Mouse (Mus musculus) heart, postnatal 25 days (tissue): ENCODE data around the gene Rgn. TPM values are rescaled to one million over a fixed set of nuclear protein-coding genes. Genes with fewer than 3 reads are reported as not detected.

Experiments used
- DNase-seq: peaks from one replicate; pipeline ENCODE4 v3.0.0; 2022; ENCODE audit warnings: low spot score
- intact Hi-C: fragments of 180-260 bp; cut with DNase I; formaldehyde crosslinking; loops from one replicate; pipeline ENCODE4 v1.15.1; 2025
- total RNA-seq, 2 experiments: library from RNA; stranded (reverse); gene quantifications; 2 replicates each; pipeline ENCODE4 v1.2.3; 2021

The Rgn gene
- total RNA-seq, result under 1 TPM; 0.36 to 0.64 TPM

- DNase-seq, result no peak
- intact Hi-C loops, result no loop called here
Measured at GRCm38 (mm10) chrX:20549532-20549931, at the start of gene Rgn. Gene Rgn (plus strand): TSS chrX:20549787.

GRCm38 (mm10) chrX:20520290-20520939 lies 29.2 kb upstream of the Rgn start:
- DNase-seq, result no peak
- intact Hi-C loops, result no loop called here

- DNase-seq, result no peak
- intact Hi-C loops, result no loop called here
Measured at GRCm38 (mm10) chrX:20521578-20521977, 28.0 kb upstream of the Rgn start.

- no peak for DNase-seq
- intact Hi-C loops, result no loop called here
Measured at GRCm38 (mm10) chrX:20532621-20533020, 17.0 kb upstream of the Rgn start.

GRCm38 (mm10) chrX:20543867-20544266 lies 5.7 kb upstream of the Rgn start:
- intact Hi-C loops, result no loop called here
- DNase-seq, result no peak

- intact Hi-C loops, result no loop called here
- DNase-seq, result no peak
Measured at GRCm38 (mm10) chrX:20547609-20548008, 2.0 kb upstream of the Rgn start.

GRCm38 (mm10) chrX:20548011-20548879 lies 1.3 kb upstream of the Rgn start:
- intact Hi-C loops, result no loop called here
- no peak for DNase-seq

GRCm38 (mm10) chrX:20548880-20549440 lies 627 bp upstream of the Rgn start:
- intact Hi-C loops, result no loop called here
- DNase-seq, result no peak

GRCm38 (mm10) chrX:20552199-20552598 lies 2.6 kb downstream of the Rgn start:
- no peak for DNase-seq
- intact Hi-C loops, result no loop called here

- DNase-seq, result no peak
- intact Hi-C loops, result loop anchor here (5.0 kb wide), 1 partner anchor 200 kb away; the partner anchor contains the start of gene Rp2
Measured at GRCm38 (mm10) chrX:20561846-20562245, 12.3 kb downstream of the Rgn start.

- DNase-seq, result no peak
- intact Hi-C loops, result loop anchor here (5.0 kb wide), 1 partner anchor 202 kb away; the partner anchor contains the start of gene Rp2
Measured at GRCm38 (mm10) chrX:20563941-20564340, 14.4 kb downstream of the Rgn start.

GRCm38 (mm10) chrX:20571024-20571423 lies 21.4 kb downstream of the Rgn start:
- intact Hi-C loops, result loop anchor here (10.0 kb wide), 1 partner anchor 146 kb away; the partner anchor contains the start of gene Jade3
- peak; percentile 2 for DNase-seq

- intact Hi-C loops, result loop anchor here (10.0 kb wide), 1 partner anchor 148 kb away; the partner anchor contains the start of gene Jade3
- DNase-seq, result no peak
Measured at GRCm38 (mm10) chrX:20572683-20573082, 23.1 kb downstream of the Rgn start.

GRCm38 (mm10) chrX:20573927-20574326 lies 24.3 kb downstream of the Rgn start:
- intact Hi-C loops, result loop anchor here (10.0 kb wide), 1 partner anchor 149 kb away; the partner anchor contains the start of gene Jade3

GRCm38 (mm10) chrX:20587968-20588367 lies 38.4 kb downstream of the Rgn start:
- intact Hi-C loops, result loop anchor here (5.0 kb wide), 1 partner anchor 426 kb away; no protein-coding TSS in a partner anchor

More at GRCm38 (mm10) chrX:20573927-20574326, 24.3 kb downstream of the Rgn start:
- DNase-seq, result no peak

GRCm38 (mm10) chrX:20608500-20608899 lies 58.9 kb downstream of the Rgn start:
- no peak for DNase-seq
- intact Hi-C loops, result no loop called here

More at GRCm38 (mm10) chrX:20587968-20588367, 38.4 kb downstream of the Rgn start:
- no peak for DNase-seq
